Mouse (Mus musculus) large intestine, adult 2 months (tissue): ENCODE results near the gene Dnajc19. TPM values are rescaled to one million over a fixed set of nuclear protein-coding genes. Genes with fewer than 3 reads are reported as not detected.

Source experiments
- DNase-seq: peaks from one replicate; pipeline ENCODE4 v3.0.0-alpha.2; 2012; ENCODE audit warnings: low read depth, low spot score
- WGBS: fragments of 180-500 bp; shearing (Covaris S2); methylation state at CpG from one replicate; pipeline ENCODE4 v1.1.7; 2018; 5-methylcytosine and 5-hydroxymethylcytosine counted together
- polyA plus RNA-seq: library from polyadenylated mRNA; depleted of rRNA; stranded (reverse); fragments of >200 nt; gene quantifications from 2 replicates; pipeline ENCODE4 v1.2.3, GENCODE M21; 2012; rRNA removed

Dnajc19 gene
- polyA plus RNA-seq, 1 experiment, result 62.5 TPM

- no peak for DNase-seq
- WGBS, result 29% methylated on average over 3 of the region's 3 CpGs
Measured at GRCm38 (mm10) chr3:34033720-34034364, 47.3 kb downstream of the Dnajc19 start.

DNA sequence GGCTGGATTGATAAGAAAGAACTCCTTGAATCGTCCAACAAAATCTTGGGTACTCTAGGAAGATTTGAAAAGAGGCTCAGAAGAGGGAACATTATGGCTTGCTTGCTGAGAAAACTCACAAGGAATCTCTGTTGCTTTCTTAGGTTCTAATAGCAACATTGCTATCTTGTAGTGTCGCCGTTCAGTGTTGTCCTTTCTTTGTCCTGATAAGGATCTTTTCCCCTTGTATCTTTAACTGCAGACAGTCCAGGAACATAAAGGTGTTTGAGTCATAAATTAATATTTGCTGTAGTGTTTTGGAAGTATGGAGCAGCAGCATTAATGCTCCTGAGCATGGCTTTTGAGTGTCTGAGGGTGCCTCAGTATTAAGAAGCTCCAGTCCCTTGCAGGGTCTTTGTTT, 50.5 kb downstream of the Dnajc19 start:
- DNase-seq, result no peak
- WGBS, result 59% methylated on average over 3 of the region's 3 CpGs

GRCm38 (mm10) chr3:34028935-34029334, 52.2 kb downstream of the Dnajc19 start:
- no peak for DNase-seq

GRCm38 (mm10) chr3:34021259-34021828, 59.8 kb downstream of the Dnajc19 start:
- no peak for DNase-seq
- 61% methylated on average over 4 of the region's 4 CpGs for WGBS

- WGBS, result under 1% methylated on average over 66 of the region's 70 CpGs
- DNase-seq, result no peak
Measured at GRCm38 (mm10) chr3:34020382-34021258, 60.5 kb downstream of the Dnajc19 start.

DNA sequence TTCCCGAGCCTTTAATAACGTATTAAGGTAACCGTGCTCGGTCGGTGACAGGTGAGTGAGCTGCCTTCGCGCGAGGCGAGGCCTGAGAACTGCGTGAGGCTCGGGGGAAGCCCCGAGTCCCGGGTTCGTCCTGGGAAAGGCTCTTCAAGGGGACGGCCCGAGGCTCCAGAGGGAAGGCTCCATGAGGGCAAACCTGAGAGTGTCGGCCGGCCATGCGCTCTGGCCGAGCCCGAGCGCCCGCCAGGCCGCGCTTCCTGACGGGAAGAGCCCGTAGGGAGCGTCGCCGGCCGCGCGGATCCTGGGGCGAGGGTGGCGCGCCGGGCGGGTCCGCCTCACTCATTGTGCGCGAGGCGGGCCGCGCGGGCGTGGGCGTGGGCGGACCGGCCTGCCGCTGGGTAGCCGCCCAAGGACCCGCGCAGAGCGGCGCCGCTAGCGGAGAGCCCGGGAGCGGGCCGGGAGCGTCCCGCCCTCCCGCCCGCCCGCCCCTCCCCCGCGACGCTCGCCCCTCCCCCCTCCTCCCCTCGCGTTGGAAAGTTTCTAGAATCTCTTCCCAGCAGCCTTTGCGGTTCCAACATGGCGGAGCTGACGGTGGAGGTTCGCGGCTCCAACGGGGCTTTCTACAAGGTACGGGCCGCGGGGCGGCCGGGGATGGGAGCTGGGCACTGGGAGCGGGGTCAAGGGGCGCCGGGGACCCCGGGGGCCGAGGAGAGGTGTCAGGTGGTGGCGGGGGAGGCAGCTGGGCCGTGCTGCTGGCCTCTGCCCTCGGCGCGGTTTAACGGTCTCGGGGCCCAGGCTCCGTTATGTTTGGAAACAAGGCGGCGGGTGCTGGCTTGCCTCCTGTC, 61.4 kb downstream of the Dnajc19 start, which contains the start of gene Fxr1:
Gene Fxr1 (plus strand): TSS at position 404 of the 842 bp plus-strand sequence.
- 1% methylated on average over 81 of the region's 97 CpGs for WGBS

DNA sequence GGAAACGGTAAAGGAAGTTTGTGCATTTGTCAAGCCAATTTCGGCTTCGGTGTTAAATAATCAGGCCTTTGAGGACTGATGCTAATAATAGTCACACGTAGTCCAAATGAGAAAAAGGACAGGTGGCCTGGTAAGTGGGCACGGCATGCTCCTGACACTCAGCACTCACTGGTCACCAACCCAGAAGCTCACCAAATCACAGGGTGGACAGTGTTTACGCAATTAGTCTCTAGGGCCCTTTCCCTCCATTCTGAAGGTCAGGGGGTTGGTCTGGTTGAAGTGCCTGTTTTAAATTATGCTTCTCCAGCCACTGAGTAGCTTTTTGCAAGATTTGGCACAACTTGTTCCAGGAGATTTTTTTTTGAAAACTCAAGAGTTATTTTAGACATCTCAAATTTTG, 72.9 kb downstream of the Dnajc19 start:
- 69% methylated on average over 6 of the region's 6 CpGs for WGBS

More for the DNA sequence above, 61.4 kb downstream of the Dnajc19 start, which contains the start of gene Fxr1:
- peak; percentile 50 for DNase-seq

DNA sequence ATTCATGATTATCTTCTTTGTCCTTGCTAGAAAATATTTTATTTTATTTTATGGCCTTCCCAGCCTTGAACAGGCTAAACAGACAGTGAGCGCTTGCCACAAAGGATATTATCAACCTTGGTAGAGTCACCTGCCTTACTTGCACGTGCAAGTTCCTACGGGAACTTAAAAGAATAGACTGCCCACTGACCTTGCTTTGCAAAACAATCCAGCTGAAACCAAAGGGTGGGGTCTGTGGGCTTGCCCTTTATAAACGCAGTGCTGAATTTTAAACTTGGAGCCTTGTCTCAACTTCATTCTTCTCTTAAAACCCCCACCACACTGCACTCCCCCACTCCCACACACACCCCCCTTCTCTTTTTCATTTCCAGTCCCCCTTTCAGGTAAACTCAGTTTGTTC, 73.5 kb downstream of the Dnajc19 start:
- DNase-seq, result no peak
- WGBS, result 52% methylated on average over 4 of the region's 4 CpGs

More for the DNA sequence above, 72.9 kb downstream of the Dnajc19 start:
- DNase-seq, result no peak

- DNase-seq, result no peak
- 38% methylated on average over 3 of the region's 3 CpGs for WGBS
Measured at GRCm38 (mm10) chr3:34006824-34007223, 74.3 kb downstream of the Dnajc19 start.

DNA sequence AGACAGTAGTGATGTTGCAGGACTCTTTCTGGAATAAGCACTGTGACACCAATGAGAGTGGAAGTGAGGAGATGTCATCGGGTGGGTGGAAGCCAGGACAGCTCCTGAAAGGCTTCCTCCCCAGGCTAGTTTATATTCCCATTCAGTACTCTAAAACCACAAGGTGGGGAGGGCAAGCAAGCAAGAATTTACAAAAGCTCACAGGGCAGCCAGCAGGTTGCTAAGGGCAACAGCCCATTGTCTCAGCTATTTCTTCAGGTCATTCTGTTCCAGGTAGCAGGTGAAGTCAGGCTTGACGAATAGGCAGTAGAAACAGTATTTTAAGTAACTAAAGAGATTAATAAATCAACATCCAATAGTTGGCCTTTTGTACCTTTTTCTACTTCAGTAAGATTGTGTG, 74.8 kb downstream of the Dnajc19 start:
- WGBS, result 45% methylated on average over 2 of the region's 2 CpGs
- DNase-seq, result no peak

Other genes with a start within 250 kb of the Dnajc19 start
- gene Ccdc39, start 237.0 kb downstream of the Dnajc19 start, polyA plus RNA-seq, result 0.17 and 0.49 TPM in 2 replicates
- 7.3 and 8.4 TPM in 2 replicates for gene Fxr1, start 61.4 kb downstream of the Dnajc19 start, polyA plus RNA-seq